Mouse (Mus musculus) central nervous system, embryonic 18 days (tissue): ENCODE measurements around the gene Bnc2. TPM values are rescaled to one million over a fixed set of nuclear protein-coding genes. Genes with fewer than 3 reads are reported as not detected.

Experiments used
- polyA plus RNA-seq: library from polyadenylated mRNA; depleted of rRNA; stranded (reverse); fragments of >200 nt; gene quantifications from 2 replicates; pipeline ENCODE4 v1.2.3, GENCODE M21; 2012; rRNA removed

The Bnc2 gene
- polyA plus RNA-seq: 4.7 and 5.4 TPM in 2 replicates

GRCm38 (mm10) chr4:84675171-84675973 is at the start of gene Bnc2:
Gene Bnc2 (minus strand): TSS chr4:84675275.

Other genes starting within 250 kb of the Bnc2 start
- gene Cntln, start 209.0 kb upstream of the Bnc2 start, polyA plus RNA-seq: 10.3 and 11.4 TPM in 2 replicates